Mouse (Mus musculus) lung, embryonic 15.5 days (tissue): ENCODE results near the gene Trpm7. TPM values are rescaled to one million over a fixed set of nuclear protein-coding genes. Genes with fewer than 3 reads are reported as not detected.

Experiments
- ATAC-seq: fragments of 200-750 bp; cut with Nextera tagmentation; 2 replicates; pipeline ENCODE4 v1.8.0; 2017; ENCODE audit warnings: moderate number of reproducible peaks, borderline replicate concordance; ENCODE audit not compliant: low FRiP score, low TSS enrichment; ENCODE audit errors: extremely low read depth
- H3K27ac ChIP-seq: fragments of 300-500 bp; sonication (generic); 2 replicates; pipeline ENCODE4 v1.5.1; 2015; ENCODE audit warnings: moderate library complexity, mild to moderate bottlenecking, inconsistent platforms
- H3K27me3 ChIP-seq: fragments of 300-500 bp; sonication (generic); 2 replicates; pipeline ENCODE4 v1.6.1; 2015; ENCODE audit warnings: inconsistent platforms
- H3K36me3 ChIP-seq: fragments of 300-500 bp; sonication (generic); 2 replicates; pipeline ENCODE4 v1.6.1; 2015; ENCODE audit warnings: inconsistent platforms
- H3K4me1 ChIP-seq: fragments of 300-500 bp; sonication (generic); 2 replicates; pipeline ENCODE4 v1.6.1; 2015; ENCODE audit warnings: inconsistent platforms
- H3K4me2 ChIP-seq: fragments of 300-500 bp; sonication (generic); 2 replicates; pipeline ENCODE4 v1.6.1; 2015; ENCODE audit warnings: inconsistent platforms, mild to moderate bottlenecking, moderate library complexity
- H3K4me3 ChIP-seq: fragments of 300-500 bp; sonication (generic); 2 replicates; pipeline ENCODE4 v1.5.1; 2015; ENCODE audit warnings: mild to moderate bottlenecking, inconsistent platforms
- H3K9ac ChIP-seq: fragments of 300-500 bp; sonication (generic); 2 replicates; pipeline ENCODE4 v1.6.1; 2015; ENCODE audit warnings: inconsistent platforms
- H3K9me3 ChIP-seq: fragments of 300-500 bp; sonication (generic); 2 replicates; pipeline ENCODE4 v1.6.1; 2016; ENCODE audit warnings: inconsistent platforms
- WGBS: fragments of 180-500 bp; shearing (Covaris S2); methylation state at CpG from one replicate; pipeline ENCODE4 v1.1.7; 2015; 5-methylcytosine and 5-hydroxymethylcytosine counted together
- polyA plus RNA-seq: library from polyadenylated mRNA; unstranded; fragments of >200 nt; fragmentation: Nextera tagmentation; extraction: Ambion mirVana; gene quantifications from 2 replicates; pipeline ENCODE4 v1.2.1, GENCODE M21; 2015

Trpm7 gene
- 40.8 and 45.1 TPM in 2 replicates for polyA plus RNA-seq

DNA sequence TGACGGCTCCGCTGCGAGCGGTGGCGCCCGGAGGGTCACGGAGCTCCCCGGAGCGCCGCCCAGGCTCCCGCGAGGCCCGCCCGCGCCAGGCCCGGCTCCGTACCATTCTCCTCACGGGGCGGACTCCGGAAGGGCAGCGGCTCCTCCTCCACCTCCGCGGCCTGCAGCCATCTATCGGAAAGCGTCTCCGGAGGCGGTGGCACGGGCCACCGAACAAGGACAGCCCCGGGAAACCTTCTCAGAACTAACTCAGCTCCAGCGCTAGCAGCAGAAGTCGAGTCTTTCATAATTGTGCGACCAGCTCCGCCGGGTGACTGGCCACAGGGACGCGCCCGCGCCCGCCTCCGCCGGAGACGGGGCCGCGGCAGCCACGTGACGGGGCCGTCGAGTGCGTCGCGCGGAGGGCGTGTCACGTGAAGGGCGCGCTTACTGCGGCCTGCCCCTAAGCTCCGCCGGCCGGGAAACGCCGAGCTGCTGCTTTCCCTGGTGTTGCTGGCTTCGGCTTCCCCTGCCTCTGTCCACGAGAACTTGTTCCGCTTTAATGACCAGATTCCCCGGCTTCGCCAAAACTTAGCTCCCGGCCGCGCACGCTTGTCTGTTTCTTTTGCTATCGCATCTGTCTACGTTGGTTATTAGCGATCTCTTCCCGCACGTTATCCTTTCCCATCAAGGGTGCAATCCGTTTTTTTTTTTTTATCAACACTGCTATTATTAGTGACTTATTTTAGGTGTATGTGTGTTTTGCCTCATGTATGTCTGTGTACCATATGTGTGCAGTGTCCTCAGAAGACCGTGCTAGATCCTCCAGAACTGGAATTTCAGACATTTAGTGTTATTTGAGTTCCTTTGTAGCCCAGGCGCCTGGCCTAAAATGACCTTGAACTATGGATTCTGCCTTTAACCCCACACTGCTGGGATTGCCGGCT lies at the start of gene Trpm7:
Gene Trpm7, minus strand, starts transcription at position 360 of the 926 bp plus-strand sequence.
- Histone ChIP-seq H3K4me1 (peaks cover 9% of the 10 kb centered on the region), H3K27ac (peak within 1 kb of the TSS; percentile 99), H3K4me2 (peak within 1 kb of the TSS; percentile 62), H3K9ac (peak within 1 kb of the TSS; percentile 80), H3K27me3 (no peaks in the 10 kb centered on the region), H3K4me3 (peak within 1 kb of the TSS; percentile 67), H3K36me3 (no peaks in the 10 kb centered on the region), H3K9me3 (no peaks in the 10 kb centered on the region)
- peak; percentile 99 for ATAC-seq
- under 1% methylated on average over 81 of the region's 81 CpGs for WGBS

GRCm38 (mm10) chr2:126920358-126921060 lies 44.5 kb upstream of the Trpm7 start:
- H3K4me2 ChIP-seq: no peak overlapping the region
- peaks cover 30% of the 10 kb centered on the region for H3K36me3 ChIP-seq
- H3K4me3 ChIP-seq: no peak overlapping the region
- no peaks in the 10 kb centered on the region for H3K27me3 ChIP-seq
- no peak for ATAC-seq
- 74% methylated on average over 12 of the region's 12 CpGs for WGBS
- no peak overlapping the region for H3K9ac ChIP-seq
- H3K4me1 ChIP-seq: no peaks in the 10 kb centered on the region
- no peak overlapping the region for H3K27ac ChIP-seq
- H3K9me3 ChIP-seq: no peaks in the 10 kb centered on the region

- H3K9ac ChIP-seq: no peak overlapping the region
- H3K36me3 ChIP-seq: peaks cover 15% of the 10 kb centered on the region
- no peak overlapping the region for H3K4me2 ChIP-seq
- no peaks in the 10 kb centered on the region for H3K9me3 ChIP-seq
- H3K4me3 ChIP-seq: no peak overlapping the region
- H3K4me1 ChIP-seq: no peaks in the 10 kb centered on the region
- no peak for ATAC-seq
- 49% methylated on average over 1 of the region's 1 CpGs for WGBS
- no peak overlapping the region for H3K27ac ChIP-seq
- H3K27me3 ChIP-seq: no peaks in the 10 kb centered on the region
These were observed 40.2 kb upstream of the Trpm7 start for GRCm38 (mm10) chr2:126916236-126916635.

DNA sequence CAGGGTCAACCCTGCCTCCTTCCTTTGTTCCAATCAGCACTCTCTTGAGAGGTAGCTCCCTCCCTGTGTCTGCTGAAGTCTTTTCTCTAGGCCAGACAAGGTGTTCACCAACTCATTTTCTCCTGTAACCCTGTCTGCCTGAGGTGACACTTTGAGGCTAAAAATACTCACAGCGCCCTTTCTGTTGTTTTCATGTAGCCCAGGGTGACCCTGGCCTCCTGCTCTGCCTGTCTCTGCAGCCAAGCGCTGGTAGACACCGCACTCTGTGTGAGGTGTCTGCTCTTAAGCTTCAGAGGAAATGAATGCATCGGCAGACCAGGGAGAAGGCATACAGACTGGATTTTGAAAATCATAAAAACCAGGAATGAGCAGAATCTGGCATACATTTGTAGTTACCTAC lies 38.1 kb upstream of the Trpm7 start:
- no peak overlapping the region for H3K27ac ChIP-seq
- H3K27me3 ChIP-seq: no peaks in the 10 kb centered on the region
- no peak overlapping the region for H3K4me3 ChIP-seq
- H3K36me3 ChIP-seq: peaks cover 11% of the 10 kb centered on the region
- no peaks in the 10 kb centered on the region for H3K9me3 ChIP-seq
- H3K4me1 ChIP-seq: no peaks in the 10 kb centered on the region
- ATAC-seq: no peak
- 61% methylated on average over 4 of the region's 4 CpGs for WGBS
- H3K9ac ChIP-seq: no peak overlapping the region
- no peak overlapping the region for H3K4me2 ChIP-seq

- no peaks in the 10 kb centered on the region for H3K27me3 ChIP-seq
- H3K4me3 ChIP-seq: no peak overlapping the region
- ATAC-seq: no peak
- H3K9ac ChIP-seq: no peak overlapping the region
- no peaks in the 10 kb centered on the region for H3K4me1 ChIP-seq
- H3K27ac ChIP-seq: no peak overlapping the region
- H3K9me3 ChIP-seq: no peaks in the 10 kb centered on the region
- 76% methylated on average over 3 of the region's 3 CpGs for WGBS
- H3K36me3 ChIP-seq: peaks cover 12% of the 10 kb centered on the region; the same call in 1 of the 2 replicates
- no peak overlapping the region for H3K4me2 ChIP-seq
These were observed 28.1 kb upstream of the Trpm7 start for GRCm38 (mm10) chr2:126904162-126904561.

DNA sequence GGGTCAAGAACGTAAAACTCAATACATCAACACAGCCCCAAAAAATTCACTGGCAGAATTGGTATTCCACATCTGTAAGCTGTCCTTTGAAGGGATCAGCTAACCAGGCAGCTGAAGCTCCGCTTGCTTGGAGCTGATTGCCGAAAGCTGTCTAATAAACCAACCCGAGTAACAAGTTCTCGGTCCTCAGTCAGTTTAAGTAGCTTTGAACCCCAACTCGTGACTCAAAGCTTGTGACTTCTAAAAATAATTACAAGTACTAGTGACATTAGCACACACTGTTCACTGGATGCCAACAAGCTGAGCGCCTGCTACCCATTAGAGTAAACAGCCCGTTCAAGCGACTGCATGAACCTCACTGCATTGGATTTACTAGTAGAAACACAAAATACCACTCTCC lies 21.5 kb upstream of the Trpm7 start:
- Histone ChIP-seq H3K4me3 (no peak overlapping the region), H3K4me2 (no peak overlapping the region), H3K27ac (no peak overlapping the region), H3K36me3 (peaks cover 6% of the 10 kb centered on the region; the same call in 1 of the 2 replicates), H3K27me3 (no peaks in the 10 kb centered on the region), H3K9me3 (no peaks in the 10 kb centered on the region), H3K4me1 (no peaks in the 10 kb centered on the region), H3K9ac (no peak overlapping the region)
- ATAC-seq: no peak
- 85% methylated on average over 9 of the region's 9 CpGs for WGBS

- H3K4me1 ChIP-seq: no peaks in the 10 kb centered on the region
- WGBS: 86% methylated on average over 6 of the region's 6 CpGs
- no peak for ATAC-seq
- H3K36me3 ChIP-seq: peaks cover 6% of the 10 kb centered on the region; the same call in 1 of the 2 replicates
- no peak overlapping the region for H3K4me3 ChIP-seq
- H3K4me2 ChIP-seq: no peak overlapping the region
- no peaks in the 10 kb centered on the region for H3K9me3 ChIP-seq
- no peaks in the 10 kb centered on the region for H3K27me3 ChIP-seq
- no peak overlapping the region for H3K27ac ChIP-seq
- H3K9ac ChIP-seq: no peak overlapping the region
These were observed 20.9 kb upstream of the Trpm7 start for GRCm38 (mm10) chr2:126896941-126897340.

DNA sequence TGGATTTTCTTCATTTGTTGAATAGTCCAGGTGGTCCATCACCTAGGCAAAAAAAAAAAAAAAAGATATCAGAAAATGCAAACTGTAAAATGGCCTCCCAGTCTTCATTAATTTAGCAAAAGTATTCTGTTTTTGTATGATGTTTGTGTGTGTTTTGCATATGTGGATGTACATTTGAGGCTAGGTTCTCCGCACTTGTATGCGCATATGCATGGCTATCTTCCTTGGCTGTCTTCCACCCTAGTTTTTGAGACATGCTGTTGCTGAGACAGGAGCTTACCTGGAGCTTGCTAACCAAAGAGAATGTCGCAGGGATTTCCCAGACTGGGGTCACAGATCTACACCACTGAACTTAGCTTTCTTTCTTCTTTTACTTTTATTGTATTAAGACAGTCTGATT lies 18.2 kb upstream of the Trpm7 start:
- Histone ChIP-seq H3K4me2 (no peak overlapping the region), H3K4me1 (no peaks in the 10 kb centered on the region), H3K9ac (no peak overlapping the region), H3K27ac (no peak overlapping the region), H3K9me3 (no peaks in the 10 kb centered on the region), H3K36me3 (no peaks in the 10 kb centered on the region), H3K4me3 (no peak overlapping the region), H3K27me3 (no peaks in the 10 kb centered on the region)
- WGBS: 94% methylated on average over 3 of the region's 3 CpGs
- no peak for ATAC-seq

GRCm38 (mm10) chr2:126892316-126892715 lies 16.3 kb upstream of the Trpm7 start:
- H3K4me2 ChIP-seq: no peak overlapping the region
- no peaks in the 10 kb centered on the region for H3K27me3 ChIP-seq
- no peak overlapping the region for H3K9ac ChIP-seq
- no peaks in the 10 kb centered on the region for H3K4me1 ChIP-seq
- ATAC-seq: no peak
- no peak overlapping the region for H3K27ac ChIP-seq
- H3K9me3 ChIP-seq: no peaks in the 10 kb centered on the region
- no peak overlapping the region for H3K4me3 ChIP-seq
- 44% methylated on average over 7 of the region's 7 CpGs for WGBS
- no peaks in the 10 kb centered on the region for H3K36me3 ChIP-seq

DNA sequence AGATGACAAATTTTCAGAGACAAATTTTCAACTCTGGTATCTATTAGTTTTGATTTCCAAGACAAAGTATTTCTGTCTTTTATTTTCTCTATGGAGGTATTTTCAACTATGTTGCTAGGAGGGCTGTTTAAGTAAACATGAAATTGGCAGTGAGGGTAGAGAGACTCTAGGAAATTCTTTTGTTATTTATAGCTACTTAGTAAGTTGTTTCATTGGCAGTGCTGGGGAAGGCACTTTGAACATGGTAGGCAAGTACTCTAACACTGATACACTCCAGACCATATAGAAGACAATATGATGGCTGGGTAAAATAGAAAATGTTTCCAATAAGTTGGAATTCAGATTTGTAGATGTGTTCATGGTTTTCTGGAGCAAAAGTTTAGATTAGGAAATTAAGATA lies 15.7 kb upstream of the Trpm7 start:
- Histone ChIP-seq H3K4me1 (no peaks in the 10 kb centered on the region), H3K4me3 (no peak overlapping the region), H3K9me3 (no peaks in the 10 kb centered on the region), H3K4me2 (no peak overlapping the region), H3K9ac (no peak overlapping the region), H3K36me3 (no peaks in the 10 kb centered on the region), H3K27me3 (no peaks in the 10 kb centered on the region), H3K27ac (no peak overlapping the region)
- ATAC-seq: no peak

DNA sequence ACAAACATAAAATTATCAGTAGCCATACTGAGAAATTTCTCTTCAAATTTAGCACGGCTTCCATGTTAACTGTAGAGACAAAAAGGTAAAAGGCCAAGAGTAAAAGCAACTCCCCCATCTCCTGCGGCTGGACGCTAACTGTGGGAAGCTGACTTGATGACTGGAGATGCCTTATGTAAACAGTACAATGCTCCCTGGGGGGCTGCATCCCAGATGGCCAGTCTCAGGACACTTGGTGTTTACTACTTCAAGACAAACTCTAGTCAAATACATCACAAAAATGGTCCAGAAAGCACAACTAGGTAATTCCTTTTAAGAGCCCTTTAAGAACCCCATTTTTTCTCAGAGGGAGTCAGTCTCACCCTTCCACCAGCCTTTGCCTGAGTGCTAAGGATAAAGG lies 11.1 kb upstream of the Trpm7 start:
- Histone ChIP-seq H3K9me3 (no peaks in the 10 kb centered on the region), H3K36me3 (no peaks in the 10 kb centered on the region), H3K27me3 (no peaks in the 10 kb centered on the region), H3K4me2 (no peak overlapping the region), H3K4me3 (no peak overlapping the region), H3K4me1 (no peaks in the 10 kb centered on the region), H3K27ac (no peak overlapping the region), H3K9ac (no peak overlapping the region)
- WGBS: 27% methylated on average over 3 of the region's 3 CpGs
- ATAC-seq: no peak

GRCm38 (mm10) chr2:126885871-126886270 lies 9.8 kb upstream of the Trpm7 start:
- Histone ChIP-seq H3K4me1 (no peaks in the 10 kb centered on the region), H3K27ac (no peak overlapping the region), H3K9me3 (no peaks in the 10 kb centered on the region), H3K4me3 (no peak overlapping the region), H3K27me3 (no peaks in the 10 kb centered on the region), H3K4me2 (no peak overlapping the region), H3K9ac (no peak overlapping the region), H3K36me3 (no peaks in the 10 kb centered on the region)
- WGBS: 46% methylated on average over 2 of the region's 2 CpGs
- no peak for ATAC-seq
